Mouse (Mus musculus): ENCODE results near the gene Nfia.

Nfia gene

DNA sequence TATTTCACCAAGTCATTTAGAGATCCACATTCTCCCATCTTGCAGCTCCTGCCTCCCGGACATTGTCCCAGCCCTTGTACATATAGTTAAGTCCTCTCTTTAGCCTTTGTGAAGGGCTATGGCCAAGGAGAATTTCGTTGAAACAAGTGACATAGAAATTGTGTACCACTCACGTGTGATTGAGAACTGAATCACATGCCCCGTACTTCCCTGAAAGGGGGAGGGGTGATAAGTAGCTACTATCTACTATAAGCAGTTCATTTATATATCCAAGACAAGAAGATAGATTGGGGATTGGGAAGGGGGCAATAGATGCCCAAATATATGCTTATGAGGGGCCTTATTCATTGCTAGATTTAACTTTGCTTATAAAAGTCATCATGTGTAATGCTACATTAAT is 5.5 kb upstream of the Nfia start:
- DNase-seq = no peak

DNA sequence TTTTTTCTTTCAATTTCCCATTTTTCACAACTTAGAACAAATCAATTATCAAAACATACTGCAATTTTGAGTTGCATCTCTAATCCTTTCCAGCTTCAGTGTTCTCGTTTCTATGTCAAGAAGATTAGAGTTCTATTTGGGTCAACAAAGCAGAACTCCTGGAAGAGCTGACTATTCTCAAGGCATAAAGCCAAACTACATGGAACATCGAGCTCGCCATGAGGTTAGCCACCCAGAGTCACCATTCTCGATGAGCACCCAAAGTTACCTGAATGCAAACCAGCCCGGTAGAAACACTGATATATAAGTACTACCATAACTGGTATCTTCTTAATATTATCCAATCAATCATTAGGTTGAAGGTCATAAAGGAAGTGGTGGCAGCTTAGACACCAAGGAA is 5.0 kb upstream of the Nfia start:
- DNase-seq = no peak

GRCm38 (mm10) chr4:97769861-97770260 is 2.7 kb upstream of the Nfia start:
- peak in 1 of 2 experiments; percentile 6 for DNase-seq

DNA sequence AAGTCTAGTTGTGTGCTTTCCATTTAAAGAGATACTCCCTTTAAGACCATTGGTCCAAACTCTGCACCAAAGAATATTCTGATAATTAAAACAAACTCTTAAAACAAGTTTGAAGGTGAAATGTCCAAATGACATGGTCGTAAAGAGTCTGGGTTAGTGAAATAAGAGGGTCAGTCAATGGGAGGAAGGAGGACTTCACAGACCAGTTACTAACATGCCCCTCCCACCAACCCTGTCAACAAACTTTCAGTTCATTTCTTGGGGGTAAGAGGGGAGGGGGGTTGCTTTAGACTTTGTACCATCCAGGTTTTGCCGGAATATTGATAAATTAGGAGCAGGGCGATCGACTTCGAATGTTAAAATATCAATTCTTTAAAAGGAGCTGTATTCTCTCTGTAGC is 1.1 kb upstream of the Nfia start:
- DNase-seq = no peak

DNA sequence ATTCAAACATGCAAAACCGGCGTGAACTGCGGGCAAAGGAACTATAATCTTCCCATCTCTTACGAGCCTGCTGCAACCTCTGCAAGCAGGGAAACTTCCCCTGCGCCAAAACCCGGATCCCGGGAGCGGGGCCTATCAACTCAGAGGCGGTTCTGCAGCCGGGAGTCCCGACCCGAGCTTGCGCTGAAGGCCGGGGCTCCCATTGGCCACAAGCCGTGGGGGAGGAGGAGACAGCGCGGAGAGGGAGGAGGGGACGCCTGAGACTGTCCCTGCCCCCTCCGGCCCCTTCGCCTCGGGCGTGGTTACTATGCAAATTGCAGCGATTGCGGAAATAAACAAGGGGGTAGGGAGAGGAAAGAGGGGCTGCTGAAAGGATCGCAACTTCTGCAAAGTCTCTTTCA is 450 bp upstream of the Nfia start:
- DNase-seq = peak; percentile 97 to 98

DNA sequence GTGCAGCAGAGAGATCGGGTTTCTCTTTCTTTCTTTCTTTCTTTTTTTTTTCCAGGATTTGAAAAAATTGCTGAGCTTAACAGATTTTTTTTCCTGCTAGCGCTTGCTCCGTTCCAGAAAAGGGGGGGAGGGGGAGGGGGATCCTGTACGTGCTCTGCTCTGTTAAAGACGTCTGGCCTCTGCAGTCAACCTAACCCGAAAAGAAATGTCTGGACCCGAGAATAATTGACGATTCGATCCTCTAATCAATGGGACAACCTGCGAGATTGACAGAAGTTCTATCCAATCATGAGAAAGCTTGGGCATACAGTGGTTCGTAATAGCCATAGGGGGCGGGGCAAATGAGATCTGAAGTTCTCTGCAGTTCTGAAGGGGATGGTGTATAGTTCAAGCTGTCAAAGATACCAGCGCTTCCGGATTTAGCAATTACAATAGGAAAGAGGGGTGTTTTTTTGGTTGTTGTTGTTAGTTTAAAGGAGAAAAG is 618 bp downstream of the Nfia start:
- peak; percentile 81 to 90 for DNase-seq

DNA sequence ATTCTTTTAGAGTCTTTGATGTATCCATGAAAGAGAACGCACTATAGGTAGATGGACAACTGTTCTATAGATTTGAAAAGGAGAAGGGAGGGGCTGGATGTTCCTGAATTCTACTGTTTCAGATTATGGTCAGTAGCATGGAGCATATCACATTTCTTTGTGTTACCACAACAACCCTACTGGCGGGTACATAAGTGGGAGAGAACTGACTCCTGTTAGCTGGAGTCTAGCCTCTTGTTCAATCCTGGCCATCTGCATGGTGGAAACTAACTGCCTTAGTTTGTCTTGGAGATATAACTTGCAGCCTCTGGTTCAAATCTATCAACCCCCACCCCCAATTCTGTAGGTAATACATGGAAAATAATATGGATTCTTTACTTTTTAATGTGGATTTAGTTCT is 1.3 kb downstream of the Nfia start:
- DNase-seq = no peak

DNA sequence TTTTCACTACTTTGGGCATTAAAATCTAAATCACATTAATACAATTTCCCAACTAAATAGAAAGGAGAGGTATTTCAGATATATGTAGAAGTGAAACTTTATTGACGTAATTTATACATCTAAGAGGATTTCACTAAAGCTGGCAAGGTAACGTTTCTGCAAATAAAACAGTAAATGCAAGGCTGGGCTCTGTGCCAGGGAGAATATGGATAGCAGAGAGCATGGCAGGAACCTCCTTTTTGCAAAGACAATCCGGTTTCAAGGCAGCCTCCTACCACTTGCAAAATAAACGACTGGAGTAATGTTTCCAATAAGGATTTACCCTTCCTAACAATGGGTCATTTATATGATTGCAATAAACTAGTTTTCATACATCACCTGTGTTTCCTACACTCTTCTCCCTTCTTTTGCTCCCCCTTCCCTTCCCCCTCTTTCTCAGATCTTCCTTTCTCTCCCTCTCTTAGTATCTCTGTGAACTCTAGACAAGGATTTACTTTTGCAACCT is 2.0 kb downstream of the Nfia start:
- DNase-seq = no peak

GRCm38 (mm10) chr4:97775059-97775458 is 2.5 kb downstream of the Nfia start:
- DNase-seq = peak; percentile 59 to 74

DNA sequence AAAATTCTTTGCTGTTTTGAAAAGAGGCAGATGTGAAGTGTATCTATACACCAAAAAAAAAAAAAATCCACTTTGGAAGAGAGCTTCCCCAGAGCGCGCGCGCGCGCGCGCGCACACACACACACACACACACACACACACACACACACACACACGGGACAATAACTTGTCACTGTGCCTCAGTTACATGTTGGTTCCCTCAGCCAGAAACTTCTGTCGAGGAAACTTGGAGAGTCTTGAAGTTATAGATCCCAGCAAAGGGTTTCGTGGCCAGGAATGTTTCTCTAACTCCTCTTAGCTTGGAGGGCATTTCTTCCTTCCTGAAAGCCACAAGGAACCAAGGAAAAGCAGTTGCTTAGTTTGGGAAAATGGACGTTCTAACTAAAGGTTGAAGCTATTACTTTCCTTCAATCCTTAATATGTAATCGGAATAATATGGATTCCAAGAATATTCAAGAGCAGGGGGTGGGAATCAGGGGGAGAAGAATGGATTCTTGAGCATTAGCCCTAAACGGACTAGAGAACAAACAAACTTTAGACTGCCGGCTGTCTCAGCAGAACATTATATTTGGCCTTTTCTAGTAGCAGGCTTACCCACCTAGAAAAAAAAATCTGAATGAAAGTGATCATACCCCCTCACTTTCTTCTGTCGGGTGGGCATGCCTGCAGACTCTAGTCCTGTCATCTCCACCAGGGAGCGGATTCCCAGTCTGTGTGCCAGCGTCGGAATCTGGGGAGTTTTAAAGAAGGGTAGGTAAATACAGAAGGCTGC is 3.1 kb downstream of the Nfia start:
- DNase-seq = no peak

DNA sequence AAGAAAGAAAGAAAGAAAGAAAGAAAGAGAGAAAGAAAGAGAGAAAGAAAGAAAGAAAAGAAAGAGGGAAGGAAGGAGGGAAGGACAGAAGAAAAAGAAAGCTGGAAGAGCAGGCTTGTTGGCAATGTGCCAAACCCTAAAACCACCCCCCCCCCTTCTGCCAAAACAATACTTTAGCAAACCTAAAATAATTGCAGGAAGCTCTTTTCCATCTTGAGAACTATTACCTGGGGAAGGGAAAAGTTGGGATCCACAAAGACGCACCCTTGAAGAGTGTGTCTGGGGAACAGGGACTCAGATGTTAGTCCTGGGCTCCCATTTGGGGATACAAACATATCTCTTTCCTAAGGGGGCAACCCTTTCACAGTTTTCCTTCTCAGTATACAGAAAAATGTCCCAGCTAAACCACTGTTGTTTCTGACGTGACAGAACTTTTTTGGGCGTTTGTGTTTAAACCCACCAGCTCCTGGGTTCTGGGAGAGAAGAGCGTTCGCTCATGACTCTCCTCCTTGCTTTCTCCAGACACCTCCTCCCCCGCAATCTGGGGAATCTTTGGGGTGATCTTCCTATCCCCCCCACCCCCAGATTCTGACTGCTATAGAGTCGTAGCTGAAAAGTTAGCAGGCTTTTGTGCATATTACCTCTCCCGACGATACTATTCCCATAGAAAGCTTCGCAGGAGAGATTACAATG is 4.0 kb downstream of the Nfia start:
- peak in 1 of 2 experiments; percentile 50 for DNase-seq

DNA sequence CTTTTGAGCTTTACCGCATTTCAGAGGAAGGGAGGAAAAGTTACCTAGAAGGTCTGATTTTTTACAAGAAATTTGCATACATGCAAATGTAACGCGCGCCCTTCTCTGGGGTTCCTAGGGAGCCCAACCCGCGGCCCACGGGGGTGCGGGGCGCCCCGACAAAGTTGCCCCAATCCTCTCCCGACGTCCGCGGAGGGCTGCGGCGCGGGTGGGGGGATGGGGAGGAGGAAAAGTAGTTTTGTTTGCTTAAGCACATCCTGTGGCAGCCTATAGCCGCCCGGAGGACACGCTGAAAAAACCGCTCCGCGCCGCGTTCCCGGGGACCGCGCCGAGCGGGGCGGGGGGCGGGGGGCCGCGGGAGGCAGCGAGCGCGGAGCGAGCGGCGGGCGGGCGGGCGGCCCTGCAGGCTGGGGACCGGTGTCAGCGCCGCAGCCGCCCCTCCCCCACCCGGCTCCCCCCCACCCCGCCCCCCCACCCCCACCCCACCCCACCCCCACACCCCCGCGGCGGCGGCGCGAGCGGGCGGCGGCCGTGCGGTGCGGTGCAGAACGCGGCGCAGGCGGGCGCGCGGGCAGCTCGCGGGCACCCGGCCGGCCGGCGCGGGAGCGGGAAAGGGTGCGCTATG is 4.7 kb downstream of the Nfia start:
- DNase-seq = peak; percentile 75 to 78

GRCm38 (mm10) chr4:97777706-97778176 is 5.2 kb downstream of the Nfia start, which contains the start of gene E130114P18Rik:
TSS of gene E130114P18Rik (minus strand) at chr4:97778078.
- DNase-seq = peak in 1 of 2 experiments; percentile 79

DNA sequence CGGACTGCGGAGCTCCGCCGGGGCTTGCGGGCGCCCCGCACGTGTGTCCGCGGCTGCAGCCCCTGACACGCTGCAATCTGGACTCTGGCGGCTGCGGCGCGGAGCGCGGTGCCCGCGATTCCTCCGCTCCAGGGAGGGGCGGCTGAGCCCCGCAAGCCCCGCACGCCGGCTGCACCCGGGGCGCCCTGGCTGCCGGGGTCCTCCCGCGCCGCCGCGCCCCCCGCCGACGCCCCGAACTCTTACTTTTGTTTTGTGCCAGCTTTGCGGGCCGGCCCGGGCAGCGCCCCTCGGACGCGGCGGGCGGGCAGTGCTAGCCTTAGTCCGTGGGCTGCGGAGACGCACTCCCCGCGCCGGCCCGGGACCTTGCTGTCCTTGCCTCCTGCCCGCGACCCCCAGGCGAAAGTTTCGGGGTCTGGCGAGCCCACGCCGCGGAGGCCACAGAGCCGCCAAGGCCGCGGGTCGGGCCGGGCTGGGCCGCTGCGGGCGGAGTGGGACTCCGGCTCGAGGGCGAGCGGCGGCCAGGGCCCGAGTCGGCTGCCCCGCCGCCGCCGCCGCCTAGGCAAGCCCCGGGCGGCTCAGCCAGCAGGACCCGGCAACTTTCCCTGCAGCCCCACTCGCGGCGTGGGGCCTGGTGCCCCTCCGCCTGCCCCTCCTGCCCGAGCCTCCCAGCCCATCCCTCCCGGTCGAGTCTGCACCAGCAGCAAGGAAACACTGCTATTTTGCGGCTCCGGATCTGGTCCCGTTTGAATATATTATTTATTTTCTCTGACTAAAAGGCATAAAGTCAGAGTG is 5.9 kb downstream of the Nfia start:
- DNase-seq = peak; percentile 69 to 78

GRCm38 (mm10) chr4:97779003-97779930 is 6.7 kb downstream of the Nfia start:
- no peak for DNase-seq

GRCm38 (mm10) chr4:97780024-97780423 is 7.5 kb downstream of the Nfia start:
- DNase-seq = peak in 1 of 2 experiments; percentile 59

DNA sequence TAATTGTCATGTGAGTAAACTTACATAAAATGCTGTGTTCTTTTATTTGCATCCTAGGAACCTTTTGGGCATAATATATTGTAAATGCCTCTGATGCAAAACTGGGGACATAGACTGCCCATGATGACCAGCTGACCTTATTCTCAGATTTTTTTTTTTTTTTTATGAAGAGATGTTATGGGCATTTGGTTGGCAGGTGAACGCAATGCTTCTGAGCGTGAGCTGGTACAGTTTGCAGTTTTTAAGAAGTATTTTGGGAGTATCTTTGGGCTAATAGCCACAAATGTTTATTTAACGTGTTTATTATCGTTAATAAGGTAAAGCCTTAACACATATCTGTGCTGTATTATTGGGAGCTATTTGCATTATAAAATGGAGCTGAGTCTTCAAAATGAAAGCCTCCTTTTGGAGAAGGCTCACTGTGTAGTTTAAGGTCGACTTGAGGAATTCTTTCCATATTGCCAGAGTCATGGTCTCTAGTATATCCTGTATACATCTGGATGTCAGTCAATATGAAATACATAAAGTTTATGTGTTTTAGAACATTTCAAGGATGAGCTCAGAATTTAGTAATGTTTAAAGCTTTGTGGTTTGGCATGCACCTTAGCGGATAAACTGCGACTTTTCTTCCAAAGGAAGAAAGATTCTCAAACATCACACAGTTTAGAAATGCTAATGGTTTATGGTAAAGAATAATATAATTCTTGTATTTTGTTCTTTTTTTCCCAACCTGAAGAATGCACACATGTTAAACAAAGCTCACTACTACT is 8.3 kb downstream of the Nfia start:
- no peak for DNase-seq

DNA sequence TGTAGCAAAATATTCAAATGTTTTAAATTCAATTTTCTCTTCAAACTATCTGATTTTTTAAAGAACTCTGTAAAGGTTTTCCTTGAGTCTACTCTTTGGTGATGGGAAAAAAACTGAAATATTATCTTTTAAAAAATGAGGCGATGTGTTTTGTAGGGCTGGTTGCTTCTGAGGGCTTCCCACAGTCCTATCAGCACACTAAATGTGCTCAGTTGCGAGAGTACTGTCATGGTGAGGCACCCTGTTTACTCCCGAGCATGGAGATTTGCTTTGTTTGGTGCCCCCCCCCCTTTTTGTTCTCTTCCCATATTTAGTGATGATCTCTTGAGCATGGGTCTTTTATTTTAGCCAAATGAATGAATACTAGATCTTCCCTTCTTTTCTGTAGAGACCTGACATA is 9.5 kb downstream of the Nfia start:
- no peak for DNase-seq

DNA sequence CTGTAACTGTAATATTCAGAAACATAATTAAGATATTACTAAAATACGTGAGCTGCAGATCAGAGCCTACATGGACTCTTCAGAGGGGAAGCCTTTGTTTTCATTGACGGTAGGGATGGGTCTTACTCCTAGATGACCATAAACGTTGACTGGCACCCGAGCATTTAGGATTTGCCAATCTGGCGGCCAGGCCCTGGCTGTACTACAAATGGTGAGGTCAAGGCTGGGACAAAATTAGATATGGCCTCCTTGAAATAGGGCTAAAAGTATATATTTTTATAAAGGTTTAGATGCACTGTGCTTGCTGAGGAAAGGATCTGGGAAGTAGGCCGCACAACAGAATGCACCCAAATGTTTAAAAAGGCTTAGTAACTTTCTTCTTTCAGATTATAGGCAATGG is 10.0 kb downstream of the Nfia start:
- DNase-seq = peak; percentile 74 to 77
